Mouse (Mus musculus): Measurements from ENCODE around the gene Frmd4a.
A peak's percentile ranks its signal among the peaks of the same experiment; 100 is the strongest.

Frmd4a gene

DNA sequence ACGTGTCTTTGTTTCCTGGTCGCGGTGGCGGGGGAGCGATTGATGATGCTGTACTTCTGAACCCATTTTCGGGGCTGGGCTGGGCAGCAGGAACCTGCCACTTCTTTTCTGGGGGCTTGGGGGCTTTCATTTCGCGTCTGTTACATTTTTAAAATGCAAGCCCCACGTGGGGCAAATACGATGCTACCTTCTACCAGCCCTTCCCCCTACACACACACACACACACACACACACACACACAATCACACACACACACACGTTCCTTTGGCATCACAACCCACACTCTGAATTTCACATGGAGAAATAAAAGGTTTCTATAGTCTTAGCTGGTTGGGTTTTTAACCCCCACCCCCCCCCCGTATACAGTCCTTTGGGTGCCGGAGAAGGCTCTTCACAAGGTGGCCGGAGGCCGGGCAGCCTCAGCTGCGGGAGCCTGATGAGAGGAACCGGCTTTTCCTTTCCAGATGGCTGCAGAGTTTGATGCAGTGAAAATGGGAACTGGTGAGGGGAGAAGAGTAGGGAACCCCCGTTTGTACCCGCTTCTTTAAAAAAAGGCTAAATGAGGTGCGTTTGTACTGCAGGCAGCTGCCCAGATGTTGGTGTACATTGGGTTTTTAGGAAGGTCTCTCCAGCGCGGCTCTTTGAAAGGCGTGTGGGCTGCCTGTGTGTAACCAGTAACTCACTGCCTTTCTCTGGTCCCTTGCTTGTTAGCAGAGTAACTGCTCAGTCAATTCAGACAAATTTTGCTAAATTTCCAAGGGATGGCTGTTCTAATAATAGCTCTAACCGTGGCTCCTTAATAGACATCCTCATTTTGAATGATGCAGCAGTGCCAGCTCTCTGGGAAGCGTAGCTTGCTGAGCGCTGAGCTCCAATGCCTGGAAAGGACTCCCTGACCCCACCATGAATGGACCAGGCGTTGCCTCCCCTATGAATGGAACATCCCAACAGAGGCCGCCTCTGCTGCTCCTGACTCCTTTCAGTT lies 384.4 kb downstream of the Frmd4a start:
- peak; percentile 60 to 66 for DNase-seq

DNA sequence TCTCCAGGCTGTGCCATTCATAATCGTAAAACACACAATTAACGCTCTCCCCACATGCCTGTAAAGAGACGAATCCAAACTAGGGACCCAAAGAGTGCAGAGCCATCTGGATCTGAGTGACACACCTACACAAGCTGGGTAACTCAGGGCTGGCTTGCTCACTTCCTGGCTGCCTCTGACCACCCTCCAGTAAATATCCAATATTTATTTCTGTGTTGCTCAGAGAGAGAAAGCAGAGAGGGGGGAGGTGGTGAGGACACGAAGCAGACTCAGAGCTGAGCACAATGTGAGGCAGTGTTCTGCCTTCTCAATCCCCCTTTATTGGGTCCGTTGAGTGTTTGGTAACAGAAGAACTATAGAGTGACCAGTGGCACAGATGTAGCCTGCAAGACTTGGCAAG lies 389.5 kb downstream of the Frmd4a start:
- DNase-seq: no peak

GRCm38 (mm10) chr2:4409810-4410433 lies 392.4 kb downstream of the Frmd4a start:
- DNase-seq: no peak

GRCm38 (mm10) chr2:4412870-4413595 lies 395.5 kb downstream of the Frmd4a start:
- DNase-seq: no peak

DNA sequence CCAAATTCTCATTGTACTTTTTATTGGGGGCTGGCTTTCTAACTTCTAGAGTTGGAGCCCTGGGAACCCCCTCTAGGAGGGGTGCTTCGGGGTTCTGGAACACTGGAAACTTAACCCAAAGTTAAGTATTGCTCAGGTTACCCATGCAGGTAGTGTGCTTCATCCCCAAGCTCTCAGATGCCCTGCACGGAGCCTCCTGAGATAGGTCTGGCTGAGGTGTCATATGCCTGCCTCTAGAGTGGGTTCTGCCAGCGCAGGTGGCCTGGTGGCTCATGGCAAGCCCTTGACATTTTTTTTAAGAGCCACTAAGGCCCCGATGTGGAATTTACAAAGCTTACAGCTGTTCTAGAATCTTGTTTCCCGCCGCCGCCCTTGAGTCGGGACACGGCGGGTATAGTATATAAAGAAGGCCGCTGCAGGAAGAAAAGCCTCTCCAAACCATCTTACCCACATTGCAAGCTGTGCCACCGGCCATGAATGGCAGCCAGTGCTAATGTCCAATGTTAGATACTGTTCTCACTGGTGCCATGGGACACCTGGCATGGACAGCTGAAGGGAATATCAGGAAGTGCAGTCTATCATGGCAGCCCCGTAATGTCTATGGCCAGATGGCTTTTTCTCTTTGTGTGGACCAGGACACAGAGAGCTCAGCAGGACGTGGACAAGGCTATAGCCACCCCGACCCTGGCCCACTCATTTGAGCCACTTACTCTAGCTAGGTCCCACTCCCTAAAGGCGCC lies 396.2 kb downstream of the Frmd4a start:
- DNase-seq: no peak

- DNase-seq: no peak
Observed at GRCm38 (mm10) chr2:4420679-4421312, 403.3 kb downstream of the Frmd4a start.

DNA sequence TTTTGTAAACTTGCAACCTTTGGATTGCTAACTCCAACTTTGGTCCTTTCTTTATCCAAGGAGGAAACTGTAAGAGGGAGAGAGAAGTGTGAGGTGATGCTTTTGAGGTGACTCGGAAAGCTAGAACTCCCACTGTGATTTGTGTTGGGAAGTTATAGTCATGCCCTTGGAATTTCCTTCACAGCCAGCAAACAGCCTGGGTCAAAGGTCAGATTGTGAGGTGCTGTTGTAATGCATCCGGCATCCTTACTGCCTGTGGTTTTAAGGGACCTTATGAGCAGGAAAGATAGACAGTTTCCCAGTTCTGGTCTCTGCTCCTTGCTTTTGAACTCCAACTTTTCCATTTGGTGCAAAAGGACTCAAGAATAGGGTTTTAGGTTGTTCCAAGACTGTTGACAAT lies 404.2 kb downstream of the Frmd4a start:
- DNase-seq: no peak

DNA sequence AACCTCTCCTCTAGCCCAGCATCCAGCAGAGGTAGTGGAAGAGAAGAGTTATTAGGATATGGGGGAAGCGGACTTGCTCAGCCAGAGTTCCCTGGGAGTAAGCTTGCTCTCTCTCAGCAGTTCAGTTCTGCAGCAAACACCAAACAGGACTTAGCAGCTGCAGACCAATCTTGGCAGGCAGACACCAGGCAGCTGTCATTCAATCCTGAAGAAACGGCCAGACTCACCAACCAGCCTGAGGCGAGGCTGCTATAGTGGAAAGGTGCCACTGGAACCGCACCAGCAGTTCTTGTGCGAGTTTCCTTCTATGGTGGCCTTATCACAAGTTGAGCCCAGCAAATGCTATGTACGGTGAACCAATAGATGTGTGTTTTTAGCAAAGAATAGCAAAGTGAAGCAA lies 406.4 kb downstream of the Frmd4a start:
- DNase-seq: no peak

- DNase-seq: no peak
Observed at GRCm38 (mm10) chr2:4428407-4428855, 410.9 kb downstream of the Frmd4a start.

GRCm38 (mm10) chr2:4433119-4433518 lies 415.6 kb downstream of the Frmd4a start:
- DNase-seq: no peak

DNA sequence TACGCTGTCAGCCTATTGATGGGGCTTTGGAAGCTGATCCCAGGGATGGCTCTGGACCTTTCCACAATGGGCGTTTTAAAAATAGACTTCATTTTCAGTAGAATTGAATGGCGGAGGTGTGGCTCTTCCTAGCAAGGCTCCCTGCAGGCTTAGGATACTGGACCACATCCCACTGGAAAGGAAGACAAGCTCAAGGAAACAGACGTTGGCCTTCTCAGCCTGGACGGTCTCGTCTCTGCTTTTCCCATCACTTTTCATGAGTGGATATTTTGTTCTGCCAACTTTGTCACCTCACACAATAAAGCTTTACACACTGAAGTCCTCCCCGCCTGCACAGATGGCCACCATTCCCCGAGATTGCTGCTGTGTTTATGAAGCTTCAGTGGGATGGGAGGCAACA lies 417.5 kb downstream of the Frmd4a start:
- no peak for DNase-seq

GRCm38 (mm10) chr2:4436361-4437231 lies 419.1 kb downstream of the Frmd4a start:
- peak; percentile 70 to 83 for DNase-seq

DNA sequence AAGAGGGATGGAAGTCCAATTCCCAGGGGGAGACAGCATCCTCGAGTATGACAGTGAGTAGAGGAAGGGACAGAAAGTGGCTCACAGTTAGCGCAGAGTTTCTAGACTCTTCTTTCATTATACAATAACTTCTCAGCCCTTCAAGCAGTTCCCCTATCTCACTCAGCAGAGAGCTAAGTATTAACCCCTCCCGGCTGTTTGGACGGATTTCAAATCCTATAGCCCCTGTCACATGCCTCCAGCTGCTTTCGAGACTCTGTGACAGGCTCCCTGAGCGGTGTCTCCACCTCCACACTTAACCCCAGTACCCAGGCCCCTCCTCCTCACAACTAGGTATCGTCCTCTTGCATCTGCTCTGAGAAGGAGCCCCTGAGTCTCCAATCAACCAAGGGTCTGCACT lies 421.2 kb downstream of the Frmd4a start:
- DNase-seq: no peak

GRCm38 (mm10) chr2:4439909-4440308 lies 422.4 kb downstream of the Frmd4a start:
- no peak for DNase-seq

GRCm38 (mm10) chr2:4441840-4442239 lies 424.3 kb downstream of the Frmd4a start:
- DNase-seq: no peak

GRCm38 (mm10) chr2:4444740-4445139 lies 427.2 kb downstream of the Frmd4a start:
- no peak for DNase-seq

DNA sequence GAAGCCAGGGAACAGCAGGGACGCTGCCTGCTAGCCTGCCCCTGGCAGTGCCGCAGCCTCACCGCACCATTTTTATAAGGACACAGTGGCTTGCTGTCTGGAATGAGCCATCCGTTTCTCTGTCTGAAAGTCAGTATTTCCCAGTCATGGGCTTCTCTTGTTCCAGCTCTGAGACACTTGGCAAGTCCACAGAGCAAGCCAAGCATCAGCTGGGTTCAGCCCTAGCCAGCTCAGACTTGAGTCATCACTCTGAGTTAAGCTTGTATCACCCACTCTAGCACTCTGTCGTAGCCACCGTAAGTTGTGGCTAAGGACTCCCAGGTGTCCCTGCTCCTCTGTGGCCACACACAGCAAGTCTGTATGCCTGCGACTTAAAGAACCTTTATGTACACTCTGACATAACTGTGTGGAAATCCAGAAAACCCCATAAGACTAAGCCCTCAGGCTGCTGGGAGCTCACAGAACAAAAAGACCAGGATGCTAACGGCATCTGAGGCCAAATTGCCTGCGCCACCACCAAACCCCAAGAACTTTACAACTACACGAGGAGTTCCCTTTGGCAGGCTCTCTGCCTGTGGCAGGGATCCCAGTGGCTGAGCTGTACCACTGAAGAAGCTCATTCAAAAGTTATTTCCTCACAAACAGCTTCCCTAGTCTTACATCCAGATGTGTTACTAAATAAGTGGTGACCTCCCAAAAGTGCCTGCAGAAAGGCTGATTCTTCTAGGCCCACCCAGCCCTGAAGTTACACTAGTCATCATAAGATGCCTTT lies 428.3 kb downstream of the Frmd4a start:
- DNase-seq: no peak

GRCm38 (mm10) chr2:4449860-4450480 lies 432.5 kb downstream of the Frmd4a start:
- no peak for DNase-seq

GRCm38 (mm10) chr2:4452590-4453400 lies 435.3 kb downstream of the Frmd4a start:
- DNase-seq: no peak
